Mouse (Mus musculus) liver, postnatal 0 days (tissue): Measurements from ENCODE around the gene Pigo.

Source experiments
- CTCF ChIP-seq: sonication (generic); IDR thresholded peaks from 2 replicates; pipeline ENCODE4 v1.5.1; 2016; ENCODE audit warnings: antibody characterized with exemption, low read depth
- EP300 ChIP-seq: IDR thresholded peaks from 2 replicates; pipeline ENCODE4 v1.6.1; 2016; ENCODE audit warnings: antibody characterized with exemption, low read depth, mild to moderate bottlenecking

- TF ChIP-seq CTCF: no peak
- TF ChIP-seq EP300: no peak
Observed at GRCm38 (mm10) chr4:43019176-43019575, 6.4 kb downstream of the Pigo start.
